Mouse (Mus musculus): Measurements from ENCODE around the gene Acvr1b.

The Acvr1b gene

DNA sequence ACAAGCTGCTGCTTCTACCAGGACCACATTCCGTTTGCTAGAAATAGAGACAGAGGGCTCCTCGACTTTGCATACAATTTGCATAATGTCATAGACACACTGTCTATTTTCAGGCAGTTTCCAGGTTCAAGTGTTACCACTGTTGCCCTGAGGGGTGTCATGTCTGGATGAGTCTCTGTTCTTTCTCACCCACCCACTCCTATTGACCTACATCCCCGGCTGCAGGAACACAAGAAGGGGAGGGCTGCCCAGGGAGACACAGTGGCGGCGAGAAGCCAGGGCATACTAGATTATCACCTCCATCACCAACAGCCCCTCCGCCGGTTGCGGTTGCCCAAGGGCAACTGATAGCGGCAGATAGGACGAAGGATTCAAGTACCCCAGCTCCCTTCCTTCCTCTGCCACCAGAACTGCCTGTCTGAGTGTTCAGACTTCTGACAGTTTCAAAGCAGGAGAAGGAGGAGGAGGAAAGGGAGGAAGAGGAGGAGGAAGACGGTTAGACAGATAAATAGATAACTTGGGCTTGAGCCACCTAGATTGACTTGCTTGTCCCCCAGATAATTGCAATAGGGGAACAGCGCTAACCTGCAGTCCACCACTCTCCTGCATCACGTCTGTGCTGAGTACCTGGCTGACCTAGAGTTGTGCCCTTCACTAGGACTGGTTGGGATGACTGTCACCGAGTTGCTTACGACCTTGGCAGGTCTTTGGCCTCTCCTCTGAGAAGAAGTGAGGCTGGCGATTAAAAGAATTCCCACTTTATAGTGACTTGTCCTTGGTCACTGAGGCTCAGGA, 26.6 kb upstream of the Acvr1b start:
- peak in 1 of 2 experiments; percentile 30 for DNase-seq

DNA sequence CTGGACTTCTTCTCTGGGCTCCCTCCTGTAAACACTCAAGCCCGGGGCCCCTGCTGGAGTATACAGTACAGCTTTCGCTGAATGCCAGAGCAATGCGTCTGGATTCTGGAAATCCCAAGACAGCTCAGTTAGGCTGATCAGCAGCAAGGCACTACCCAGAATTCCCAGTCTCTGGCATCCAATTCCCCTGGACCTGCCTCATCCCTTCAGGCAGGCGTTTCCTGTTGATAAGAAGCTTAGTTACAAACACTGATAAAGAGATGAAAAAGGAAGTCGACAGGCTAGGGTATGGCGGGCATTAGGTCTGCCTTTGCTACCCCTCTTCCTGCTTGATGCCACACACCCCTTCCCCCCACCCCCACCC, 26.0 kb upstream of the Acvr1b start:
- peak in 1 of 2 experiments; percentile 6 for DNase-seq

DNA sequence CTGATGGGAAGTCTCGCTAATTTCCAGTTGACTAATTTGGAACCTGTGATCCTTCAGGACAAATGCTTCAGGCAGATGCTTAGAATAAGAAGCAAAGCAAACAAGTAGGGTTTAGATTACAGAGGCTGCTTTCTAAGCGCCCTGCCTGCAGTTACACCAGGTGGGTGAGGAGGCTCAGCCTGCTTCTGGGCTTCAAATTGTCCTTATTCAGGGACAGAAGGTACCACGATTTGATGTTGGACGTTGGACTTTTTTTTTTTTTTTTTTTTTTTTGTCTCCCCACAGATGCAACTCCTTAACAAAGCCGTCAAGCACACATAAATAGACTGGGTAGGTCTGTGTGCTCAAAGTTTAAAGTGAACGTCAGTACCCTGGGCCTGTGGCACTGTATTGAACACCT, 25.3 kb upstream of the Acvr1b start:
- DNase-seq: no peak

DNA sequence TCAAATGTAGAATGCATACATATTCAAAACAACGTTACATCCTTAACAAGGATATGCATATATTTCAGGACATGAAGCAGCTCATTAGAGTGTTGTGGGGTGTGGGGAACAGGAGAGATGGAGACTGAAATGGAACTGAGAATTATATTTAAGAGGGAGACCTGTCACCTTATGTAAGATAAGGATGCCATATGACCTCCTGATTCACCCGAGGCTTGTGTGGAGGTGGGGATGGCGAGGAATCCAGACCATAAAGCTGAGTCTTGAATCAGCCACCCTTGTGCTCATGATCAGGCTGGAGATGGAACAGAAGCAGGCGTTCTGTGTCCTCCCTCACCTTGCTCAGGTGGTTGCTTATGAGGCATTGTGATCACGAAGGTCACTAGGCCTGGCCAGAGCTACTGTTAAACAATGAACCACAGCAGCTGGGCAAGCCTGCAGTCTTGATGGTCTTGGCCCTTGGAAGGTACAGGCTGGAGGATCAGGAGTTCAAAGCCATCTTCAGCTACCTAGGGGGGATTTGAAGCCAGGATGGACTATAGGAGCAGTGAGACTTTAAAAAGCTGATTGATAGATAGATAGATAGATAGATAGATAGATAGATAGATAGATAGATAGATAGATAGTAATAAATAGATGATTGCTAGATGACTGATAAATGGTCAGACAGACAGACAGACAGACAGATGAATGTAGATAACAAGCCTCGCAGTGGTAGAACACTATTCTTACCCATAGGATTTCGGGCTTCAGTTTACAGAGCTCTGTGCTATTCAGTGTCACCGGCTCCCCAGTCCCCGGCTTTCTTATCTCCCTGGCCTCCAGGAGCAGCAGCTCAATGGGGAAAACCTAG, 22.2 kb upstream of the Acvr1b start:
- DNase-seq: no peak

DNA sequence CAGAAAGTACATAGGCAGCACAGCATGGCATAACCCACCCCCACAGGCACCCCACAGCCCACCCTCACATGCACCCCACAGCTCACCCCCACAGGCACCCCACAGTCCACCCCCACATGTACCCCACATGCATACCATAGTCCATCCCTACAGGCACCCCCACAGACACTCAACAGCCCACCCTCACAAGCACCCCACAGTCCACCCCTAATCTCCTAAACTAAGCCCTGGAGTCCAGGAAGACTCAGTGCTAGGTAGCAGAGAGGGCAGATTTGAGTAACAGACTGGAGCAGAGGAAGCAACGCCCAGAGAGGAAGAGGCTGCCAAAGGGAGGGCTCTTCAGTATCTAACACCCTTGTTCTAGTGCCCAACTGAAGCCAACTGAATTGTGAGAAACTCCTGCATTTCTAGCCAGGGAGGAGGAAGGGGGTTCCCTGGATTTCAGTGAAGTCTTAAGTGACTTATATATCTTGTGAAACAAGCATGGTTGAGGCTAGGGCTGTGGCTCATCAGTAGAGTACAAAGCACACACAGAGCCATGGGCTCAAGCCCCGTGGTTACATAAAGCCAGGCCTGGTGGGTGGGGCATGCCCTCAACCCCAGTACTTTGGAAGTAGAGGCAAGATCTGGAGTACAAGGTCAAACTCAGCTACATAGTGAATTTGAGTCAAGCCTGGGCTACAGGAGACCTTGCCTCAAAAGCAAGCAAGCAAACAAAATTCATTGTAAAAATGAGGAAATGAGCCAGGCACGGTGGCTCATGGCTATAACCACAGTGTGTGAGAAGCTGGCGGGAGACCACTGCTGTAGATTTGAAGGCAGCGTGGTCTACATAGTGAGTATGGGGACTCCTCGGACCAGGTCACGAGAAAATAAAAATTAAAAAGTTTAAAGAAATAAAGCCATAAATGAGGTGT, 18.9 kb upstream of the Acvr1b start:
- no peak for DNase-seq

DNA sequence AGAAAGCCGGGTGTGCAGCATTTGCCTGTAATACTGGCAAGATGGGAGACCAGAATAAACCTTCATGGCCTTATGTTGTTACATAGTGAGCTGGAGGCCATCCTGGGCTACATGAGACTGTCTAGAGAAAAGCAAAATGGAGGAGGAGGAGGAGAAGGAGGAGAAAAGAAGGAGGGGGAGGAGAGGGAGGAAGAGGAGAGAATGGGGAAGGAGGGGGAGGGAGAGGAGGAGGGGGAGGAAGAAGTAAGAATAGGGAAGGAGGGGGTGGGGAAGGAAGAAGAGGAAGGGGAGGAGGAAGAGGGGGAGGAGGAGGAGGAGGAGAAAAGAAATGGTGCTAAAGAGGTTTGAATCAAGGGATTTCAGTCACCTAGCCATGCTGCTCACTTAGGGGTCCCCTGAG, 13.7 kb upstream of the Acvr1b start:
- no peak for DNase-seq

DNA sequence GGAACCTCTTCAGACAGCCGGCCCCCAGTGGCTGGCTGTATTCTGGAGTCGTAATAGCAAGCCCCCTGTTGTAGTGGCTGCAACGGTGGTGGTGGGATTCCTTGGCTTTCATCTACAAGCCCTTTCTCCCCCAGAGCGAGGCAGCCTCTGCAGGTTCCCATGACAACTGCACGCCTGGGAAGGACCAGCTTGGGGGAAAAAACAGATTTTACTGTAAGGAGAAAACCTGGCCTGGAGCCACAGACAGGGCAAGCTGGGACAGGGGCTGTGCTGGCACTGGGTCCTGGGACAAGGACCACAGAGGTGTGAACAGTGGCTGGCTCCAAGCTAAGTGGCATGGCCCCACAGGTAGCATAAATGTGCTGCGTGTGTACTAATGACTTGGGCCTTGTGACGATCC, 13.3 kb upstream of the Acvr1b start:
- no peak for DNase-seq

DNA sequence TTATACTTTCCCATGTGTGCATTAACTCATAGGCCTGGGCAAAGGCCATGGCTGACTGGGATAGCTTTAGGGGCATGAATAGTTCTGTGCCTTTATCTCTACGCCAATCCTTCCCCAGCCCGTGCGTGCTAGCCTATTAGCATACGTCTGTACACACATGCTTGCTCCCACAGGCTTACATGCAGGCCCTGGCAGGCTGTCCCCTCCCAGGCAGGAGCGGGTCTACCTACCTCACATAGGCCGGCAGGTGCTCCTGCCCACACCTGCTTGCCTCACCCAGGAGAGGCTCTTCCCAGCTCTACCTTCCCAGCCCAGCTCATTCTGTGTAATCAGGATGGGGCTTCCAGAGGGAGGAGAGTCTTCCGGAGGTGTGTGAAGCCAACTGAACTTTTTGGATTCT, 12.3 kb upstream of the Acvr1b start:
- DNase-seq: no peak

DNA sequence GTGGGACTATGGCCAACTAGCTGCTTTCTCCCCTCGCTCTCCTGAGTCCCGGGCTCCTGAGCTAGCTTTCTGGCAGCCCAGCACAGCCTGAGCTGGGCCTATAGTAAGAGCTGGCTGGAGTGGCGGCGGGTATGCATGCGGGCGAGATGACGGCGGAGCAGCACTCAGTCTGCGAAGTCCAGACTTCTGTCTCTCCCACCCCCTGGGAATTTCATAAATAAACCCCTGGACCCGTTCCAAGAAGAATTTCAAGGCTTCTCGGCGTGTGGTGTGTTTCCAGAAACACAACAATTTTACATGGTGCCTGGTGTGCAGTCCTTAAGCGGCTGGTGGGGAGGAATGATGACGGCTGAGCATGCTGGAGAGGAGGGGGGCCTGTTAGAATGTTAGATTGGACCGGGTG, 10.8 kb upstream of the Acvr1b start:
- DNase-seq: no peak

DNA sequence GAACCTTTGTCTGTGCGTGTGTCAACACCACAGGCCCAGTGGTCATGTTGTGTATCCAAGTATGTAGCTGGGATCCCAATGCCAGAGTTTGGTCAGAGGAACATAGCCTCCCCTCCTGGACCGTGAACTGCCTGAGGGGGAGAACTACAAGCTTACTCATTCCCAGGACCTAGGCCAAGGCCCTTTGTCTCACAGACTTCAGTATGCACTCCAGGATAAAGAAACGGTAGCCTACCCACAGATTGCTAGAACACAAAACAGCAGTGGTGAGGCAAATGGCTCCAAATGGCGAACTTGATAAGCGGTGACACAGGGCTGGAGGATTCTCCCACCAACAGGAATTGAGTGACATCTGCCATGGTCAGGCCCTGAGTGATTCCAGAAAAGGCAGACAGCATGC, 10.0 kb upstream of the Acvr1b start:
- DNase-seq: no peak

DNA sequence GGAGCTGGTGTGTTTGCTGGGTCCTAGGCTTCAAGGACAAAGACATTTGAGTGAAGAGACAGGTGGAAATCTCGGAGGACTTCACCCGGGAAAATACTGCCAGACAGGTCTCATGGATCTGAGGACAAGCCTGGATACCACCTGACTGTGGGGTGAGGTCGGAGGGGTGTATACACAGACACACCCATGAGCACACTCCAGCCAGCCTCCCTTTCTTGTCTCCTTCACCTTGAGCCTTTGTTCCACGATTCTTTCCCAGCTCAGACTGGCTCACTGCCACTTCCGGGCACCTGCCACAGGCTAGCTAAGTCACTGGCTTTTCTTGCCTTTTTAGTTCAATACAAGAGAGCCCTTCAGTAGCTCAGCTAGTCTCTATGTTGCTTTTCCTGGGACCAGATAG, 9.6 kb upstream of the Acvr1b start:
- no peak for DNase-seq

DNA sequence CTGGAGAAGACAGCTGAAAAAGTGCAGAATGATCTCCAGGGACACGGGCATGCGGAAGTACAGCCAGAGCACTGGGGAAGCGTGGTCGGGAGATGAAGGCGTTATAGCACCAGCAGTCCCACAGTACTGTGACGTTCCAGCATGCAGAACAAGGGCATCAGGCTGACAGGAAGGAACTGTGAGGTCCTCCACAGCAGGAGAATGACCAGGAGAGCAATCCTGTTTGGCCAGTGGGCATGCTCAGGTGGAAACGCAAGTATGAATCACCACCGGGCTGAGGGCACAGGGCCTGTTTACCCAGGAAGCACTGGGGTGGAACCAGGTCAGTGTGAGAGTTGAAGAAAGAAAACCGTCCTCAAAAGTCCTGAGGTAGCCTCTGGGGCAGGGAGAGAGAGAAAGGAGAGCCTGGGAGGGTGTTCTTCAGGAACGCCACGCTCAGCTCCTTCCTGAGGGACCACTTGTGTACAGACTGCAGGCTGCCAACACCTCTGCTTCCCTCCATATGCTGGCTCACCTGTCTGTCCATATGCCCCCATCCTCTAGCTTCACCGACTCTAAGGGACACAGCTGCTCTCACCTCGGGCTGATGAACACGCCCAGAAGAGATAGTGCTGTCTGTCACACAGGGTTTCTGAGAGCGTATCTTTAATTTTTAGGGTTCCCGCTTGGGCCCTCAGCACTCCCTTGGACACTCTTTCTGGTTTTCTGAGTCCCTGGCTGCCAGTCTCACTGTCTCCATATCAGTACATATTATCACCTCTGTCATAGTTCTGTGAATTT, 8.0 kb upstream of the Acvr1b start:
- no peak for DNase-seq

DNA sequence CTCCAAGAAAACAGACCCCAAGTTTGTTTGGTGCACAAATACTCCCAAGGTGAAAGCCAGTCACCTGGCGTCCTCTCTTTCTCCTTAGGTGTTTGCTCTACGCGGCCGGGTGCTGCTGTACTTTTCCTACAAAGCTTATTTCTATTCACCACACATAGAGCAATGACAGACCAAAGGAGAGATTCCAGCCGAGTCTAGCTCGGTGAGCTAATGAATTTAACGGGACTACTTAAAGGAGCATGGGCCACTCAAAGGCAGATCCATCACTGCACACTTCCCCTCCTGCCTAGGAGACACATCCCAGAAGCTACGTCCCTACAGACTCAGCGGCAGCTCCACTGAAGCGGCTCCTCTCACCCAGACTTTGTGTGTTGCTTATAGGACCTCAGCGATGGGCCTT, 6.3 kb upstream of the Acvr1b start:
- DNase-seq: no peak

DNA sequence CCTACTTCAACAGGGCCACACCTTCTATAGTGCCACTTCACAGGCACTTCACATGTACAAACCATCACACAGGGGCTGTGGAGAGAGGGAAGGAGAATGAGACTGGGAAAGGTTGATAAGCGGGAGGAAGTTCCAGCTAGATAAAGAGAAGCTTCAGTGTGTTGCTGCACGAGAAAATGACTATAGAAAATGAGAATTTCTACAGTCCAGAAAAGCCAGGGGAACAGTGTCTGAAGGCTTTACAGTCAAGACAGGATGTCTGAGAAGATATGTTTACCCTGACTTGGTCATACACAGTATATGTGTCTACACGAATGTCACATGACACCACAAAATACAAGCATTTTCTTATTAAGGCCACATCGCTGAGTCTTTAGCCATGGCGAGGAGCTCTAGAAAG, 4.0 kb upstream of the Acvr1b start:
- DNase-seq: no peak

DNA sequence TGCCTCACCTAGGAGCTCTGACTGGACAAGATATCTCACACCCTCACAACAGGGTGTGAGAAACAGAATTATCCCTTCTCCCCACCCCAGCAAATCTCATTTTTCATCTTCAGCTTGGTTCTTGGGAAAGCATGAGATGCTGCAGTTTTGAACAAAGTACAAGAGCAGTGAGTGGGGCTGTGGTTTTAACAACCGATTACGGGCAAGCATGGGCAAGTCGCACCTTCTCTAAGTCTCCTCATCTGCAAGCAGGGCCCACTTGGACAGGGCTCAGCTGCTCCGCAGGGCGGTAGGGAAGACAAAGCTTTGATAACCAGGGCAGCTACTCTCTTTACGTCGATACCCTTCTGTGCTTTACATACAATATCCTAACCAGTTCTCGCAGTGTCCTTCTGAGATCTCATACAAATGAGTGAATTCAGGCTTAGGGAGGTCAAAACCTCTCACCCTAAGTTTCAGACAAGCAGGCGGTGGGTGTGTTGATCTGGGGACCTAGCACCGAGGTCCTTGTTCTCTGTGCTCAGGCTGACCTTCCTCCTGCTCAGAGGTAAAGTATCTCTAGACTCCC, 3.4 kb upstream of the Acvr1b start:
- no peak for DNase-seq

DNA sequence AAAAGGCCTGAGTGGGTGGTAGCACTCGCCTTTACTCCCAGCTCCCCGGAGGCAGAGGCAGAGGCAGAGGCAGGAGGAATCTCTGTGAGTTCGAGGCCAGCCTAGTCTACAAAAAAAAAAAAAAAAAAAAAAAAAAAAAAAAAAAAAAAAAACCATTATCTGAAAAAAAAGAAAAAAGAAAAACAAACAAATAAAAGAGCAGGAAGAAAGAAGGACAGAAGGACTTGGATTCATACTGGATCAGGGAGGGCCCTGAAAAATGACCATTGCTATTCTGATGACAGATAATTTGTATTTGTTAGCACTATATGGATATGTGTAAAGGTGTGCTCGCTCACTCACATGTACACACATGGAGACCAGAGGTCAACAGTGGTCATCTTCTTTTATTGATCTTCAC, 2.6 kb upstream of the Acvr1b start:
- no peak for DNase-seq

DNA sequence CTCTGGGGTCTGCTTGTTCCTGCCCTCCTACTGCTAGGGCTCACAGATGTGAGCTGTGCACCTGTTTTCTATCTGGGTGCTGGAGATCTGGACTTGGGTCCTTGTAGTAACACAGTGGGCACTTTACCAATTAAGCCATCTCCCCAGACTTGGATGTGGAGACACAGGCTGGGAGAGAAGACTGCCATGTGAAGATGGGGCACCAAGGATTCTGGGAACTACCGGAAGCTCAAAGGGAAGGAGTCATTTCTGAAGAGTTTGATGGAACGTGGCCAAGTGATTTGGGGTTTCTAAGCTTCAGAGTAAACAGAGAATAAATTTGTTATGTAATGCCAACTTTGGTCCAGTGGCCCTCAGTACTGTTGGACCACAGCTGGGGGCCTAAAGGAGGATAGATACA, 1.9 kb upstream of the Acvr1b start:
- no peak for DNase-seq

DNA sequence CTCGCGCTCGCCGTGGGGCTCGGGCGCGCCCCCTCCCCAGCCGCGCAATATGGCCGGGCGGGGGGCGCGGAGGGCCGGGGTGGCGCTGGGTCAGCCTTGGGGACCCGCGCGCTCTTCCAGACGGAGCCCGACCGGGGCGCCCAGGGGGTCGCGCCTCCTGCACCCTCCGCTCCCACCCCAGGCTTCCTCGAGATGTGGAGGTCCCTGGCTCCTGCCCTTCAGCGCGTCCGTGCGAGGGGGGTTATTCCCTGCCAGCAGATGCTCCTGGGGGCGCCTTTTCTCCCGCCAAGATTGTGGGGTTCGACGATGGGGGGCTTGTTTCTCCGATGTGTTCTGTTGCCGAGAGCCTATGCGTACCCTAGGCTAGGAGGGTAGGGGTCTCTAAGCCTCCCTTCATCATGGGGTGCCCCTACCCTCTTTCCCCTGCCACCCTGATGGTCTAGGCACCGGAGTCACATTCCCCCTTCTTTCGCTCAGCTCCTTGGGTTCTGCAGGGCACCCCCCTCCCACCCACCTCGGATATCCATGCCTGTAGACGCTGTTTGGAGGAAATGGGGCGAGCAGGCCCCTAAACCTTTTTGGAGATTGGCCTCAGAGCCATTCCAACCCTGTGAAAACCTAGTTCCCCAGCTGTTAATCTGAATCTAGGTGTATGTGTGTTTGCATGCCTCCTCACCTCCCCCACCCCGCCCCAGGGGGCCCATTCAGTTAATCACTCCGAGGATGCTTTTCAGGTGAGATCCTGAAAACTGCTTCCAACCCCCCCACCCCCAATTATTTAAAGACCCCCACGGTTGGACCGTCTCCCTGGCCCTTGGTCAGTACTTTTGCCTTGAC, 645 bp downstream of the Acvr1b start:
- peak; percentile 43 to 65 for DNase-seq

DNA sequence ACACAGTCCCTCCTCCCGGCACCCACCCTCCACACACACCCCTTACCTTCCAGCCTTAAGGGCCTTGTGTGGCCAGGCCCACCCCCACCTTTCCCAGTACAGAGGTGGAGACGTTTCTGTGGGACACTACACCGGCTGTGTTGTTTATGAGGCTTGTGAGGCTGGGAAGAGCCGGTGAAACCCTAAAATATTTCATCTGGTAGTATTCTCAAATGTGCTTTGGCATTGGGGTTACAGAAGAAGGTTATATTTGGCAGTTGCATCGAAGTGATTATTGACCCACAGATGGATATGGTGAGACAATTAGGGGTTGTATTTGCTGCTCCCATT, 1.2 kb downstream of the Acvr1b start:
- DNase-seq: no peak

DNA sequence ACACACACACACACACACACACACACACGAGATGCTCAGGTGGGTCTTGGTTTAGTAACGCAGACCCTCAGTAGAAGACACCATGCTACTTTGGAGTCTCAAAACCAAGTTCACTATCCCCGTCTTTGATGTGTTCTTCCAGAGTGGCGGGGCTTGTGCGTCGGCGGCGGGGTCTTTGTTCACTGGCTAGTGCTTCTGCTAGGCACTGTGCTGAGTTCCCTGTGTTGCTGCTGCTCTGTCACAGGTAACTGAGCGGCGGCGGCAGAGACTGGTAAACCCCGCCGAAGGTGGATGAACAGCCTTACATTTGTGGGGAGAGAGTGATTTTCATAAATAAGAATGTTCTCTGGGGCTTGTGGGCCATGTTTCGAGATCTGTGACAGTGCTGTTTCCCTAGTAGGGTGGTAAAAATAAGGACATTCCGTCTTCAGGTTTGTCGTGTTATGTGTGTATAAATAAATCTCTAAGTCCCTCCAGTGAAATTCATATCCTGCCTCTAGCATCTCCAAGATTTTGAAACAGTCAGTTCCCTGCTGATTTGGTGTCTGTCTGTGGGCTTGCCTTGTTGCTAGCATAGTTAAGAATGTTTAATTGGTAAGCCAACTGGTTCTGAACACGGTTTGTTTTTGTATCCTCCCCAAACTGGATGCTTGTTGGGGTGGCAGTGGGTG, 1.9 kb downstream of the Acvr1b start:
- peak; percentile 21 to 42 for DNase-seq

DNA sequence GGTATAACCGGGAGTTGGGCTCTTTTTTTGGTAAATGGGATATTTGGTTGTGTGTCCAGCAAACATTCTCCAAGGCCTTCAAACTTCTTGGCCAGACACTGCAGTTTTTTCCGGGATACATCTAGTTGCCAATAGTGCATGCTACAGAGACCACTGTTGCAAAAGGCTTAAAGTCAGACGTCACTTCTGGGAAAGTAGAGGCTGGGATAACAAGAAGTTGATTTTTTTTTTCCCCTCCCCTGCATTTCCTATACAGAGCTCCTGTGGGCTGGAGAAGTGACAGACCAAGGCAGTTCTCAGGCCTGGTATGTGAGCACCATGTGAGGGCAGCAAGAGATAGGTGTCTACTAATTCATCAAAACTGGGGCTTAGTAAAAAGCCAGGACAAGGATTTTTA, 2.4 kb downstream of the Acvr1b start:
- no peak for DNase-seq
